Mouse (Mus musculus) gastrocnemius, postnatal 10 days (tissue): Measurements from ENCODE around the gene Mlh1. TPM values are rescaled to one million over a fixed set of nuclear protein-coding genes. Genes with fewer than 3 reads are reported as not detected.

Experiments used
- DNase-seq: peaks from one replicate; pipeline ENCODE4 v3.0.0; 2021; ENCODE audit warnings: mixed read lengths
- total RNA-seq, 2 experiments: library from RNA; stranded (reverse); gene quantifications; 2 replicates each; pipeline ENCODE4 v1.2.3; 2021

The Mlh1 gene
- total RNA-seq, 2 experiments from 2014 or later, result 11.1 to 17.8 TPM

DNA sequence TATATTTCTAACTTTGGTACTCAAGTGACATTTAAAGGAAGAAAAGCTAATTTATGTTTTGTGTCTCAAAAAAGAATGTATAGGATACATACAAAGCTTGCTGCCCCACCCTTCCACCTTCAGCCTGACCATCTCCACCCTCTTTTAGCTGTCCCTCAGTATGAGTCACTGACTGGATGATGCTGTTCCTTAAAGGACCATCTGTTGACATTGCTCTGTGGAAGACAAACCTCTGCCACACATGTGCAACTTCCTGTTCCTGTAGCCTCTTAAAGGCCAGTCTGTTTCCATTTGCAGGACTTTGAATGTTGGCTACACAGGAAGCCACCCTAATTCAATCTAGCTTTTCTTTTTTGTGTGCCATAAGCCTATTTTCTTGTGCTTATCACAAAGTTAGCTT is 55.2 kb downstream of the Mlh1 start:
- no peak for DNase-seq

DNA sequence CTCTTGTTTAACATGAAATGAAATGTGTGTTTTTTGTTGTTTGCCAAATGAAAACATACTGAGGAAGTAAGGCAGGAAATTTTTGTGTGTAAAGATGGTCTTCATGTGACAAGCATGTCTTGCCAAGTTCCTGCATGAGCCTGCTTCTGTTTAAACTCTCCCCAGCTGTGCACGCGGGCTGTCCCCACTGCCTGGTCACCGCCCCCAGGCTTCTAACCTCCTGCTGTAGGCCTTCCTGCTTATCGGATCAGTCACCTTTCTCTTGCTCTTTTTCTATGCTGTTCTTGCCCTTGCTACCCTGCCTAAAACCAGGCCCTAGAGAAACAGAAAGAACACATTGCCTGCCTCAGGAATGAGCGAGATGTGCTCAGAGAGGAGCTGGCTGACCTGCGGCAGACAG is 58.1 kb downstream of the Mlh1 start:
- DNase-seq, result no peak

DNA sequence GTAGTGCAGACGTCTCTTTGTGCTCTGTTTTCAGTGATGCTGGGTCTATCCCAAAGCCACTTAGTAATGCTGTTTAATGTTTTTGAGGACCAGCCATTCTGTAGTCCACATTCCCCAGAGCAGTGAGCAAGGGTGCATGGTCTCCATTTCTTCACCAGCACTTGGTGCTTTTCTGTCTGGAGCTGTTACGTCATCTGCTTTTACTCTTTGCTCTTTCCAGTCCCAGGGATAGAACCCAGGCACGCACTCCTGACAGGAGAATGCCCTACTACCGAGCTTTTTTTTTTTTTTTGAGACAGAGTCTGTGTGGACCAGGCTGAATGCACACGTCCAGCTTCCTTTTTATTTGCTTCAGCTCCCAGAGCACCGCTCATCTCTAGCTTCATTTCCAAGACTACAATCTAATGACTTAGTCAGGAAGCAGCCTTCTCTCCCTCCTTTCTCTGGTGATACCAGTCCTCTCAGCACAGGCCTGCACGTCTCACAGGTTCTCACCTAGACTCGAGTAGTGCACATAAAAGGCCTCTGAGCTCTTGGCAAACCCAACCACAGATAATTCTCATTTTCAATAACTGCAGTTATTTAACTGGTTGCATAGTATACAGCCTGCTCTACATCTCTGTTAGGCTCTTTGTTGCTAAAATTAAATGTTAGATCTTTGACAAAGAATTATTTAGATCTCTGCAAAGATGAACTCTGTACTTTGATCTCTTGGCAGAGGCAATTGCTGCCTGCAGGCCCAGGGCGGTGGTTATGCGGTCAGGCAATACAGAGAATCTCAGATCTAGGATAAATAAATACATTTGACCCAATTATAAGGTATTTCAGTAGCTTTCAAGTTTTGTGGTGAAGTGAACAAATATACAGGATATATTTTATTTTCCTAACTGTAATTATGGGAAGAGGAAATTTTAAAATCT is 60.2 kb downstream of the Mlh1 start:
- no peak for DNase-seq

DNA sequence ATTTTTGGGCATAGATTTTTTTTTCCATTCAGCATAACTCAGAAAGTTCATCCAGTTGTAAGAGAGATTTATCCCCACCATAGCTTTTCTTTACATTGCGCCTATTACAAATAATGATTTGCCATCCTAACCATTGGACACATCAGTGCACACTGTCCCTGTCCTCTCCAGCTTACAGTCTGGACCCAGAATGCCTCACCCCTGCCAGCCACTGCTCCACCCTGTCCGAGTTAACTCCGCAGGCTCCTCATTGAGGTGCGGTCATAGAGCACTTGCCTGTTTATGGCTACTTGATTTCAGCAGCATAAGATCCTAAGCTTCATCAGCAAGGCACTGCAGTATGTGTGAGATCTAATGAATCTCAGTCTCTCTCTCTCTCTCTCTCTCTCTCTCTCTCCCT is 61.2 kb downstream of the Mlh1 start:
- no peak for DNase-seq

DNA sequence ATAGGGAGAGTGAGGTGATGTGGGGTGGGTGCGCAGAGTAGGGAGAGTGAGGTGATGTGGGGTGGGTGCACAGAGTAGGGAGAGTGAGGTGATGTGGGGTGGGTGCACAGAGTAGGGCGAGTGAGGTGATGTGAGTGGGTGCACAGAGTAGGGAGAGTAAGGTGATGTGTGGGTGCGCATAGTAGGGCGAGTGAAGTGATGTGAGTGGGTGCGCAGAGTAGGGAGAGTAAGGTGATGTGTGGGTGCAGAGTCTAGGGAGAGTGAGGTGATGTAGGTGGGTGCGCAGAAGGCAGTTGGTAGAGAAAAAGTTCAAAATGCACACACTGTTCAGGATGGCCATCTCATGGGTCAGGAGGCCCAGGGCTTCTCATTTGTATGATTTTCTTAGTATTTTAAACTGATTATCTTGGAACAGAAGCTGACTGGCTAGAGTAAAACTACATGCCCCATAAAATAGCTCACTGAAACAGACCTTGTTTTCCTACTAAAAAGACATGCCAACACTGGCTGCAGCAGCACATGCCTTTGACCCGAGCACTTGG is 62.4 kb downstream of the Mlh1 start:
- no peak for DNase-seq

DNA sequence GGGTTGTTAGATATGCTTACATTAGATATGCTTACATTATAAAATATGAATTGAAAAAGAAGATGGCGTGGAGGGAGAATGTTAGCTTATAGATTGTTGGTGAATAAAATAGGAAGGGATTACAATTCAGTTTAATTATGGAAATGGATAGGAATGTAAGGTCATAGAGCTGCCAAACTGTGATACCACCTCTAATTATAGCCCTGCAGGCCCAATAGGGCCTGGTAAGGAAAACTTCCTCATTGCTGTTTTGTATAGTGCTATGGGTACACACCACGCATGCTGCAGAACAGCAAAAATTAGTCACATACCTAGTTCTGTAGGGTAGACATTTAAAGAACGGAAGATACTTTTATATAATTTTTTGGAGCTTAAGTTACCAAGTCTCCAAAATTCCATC is 63.4 kb downstream of the Mlh1 start:
- DNase-seq, result no peak

DNA sequence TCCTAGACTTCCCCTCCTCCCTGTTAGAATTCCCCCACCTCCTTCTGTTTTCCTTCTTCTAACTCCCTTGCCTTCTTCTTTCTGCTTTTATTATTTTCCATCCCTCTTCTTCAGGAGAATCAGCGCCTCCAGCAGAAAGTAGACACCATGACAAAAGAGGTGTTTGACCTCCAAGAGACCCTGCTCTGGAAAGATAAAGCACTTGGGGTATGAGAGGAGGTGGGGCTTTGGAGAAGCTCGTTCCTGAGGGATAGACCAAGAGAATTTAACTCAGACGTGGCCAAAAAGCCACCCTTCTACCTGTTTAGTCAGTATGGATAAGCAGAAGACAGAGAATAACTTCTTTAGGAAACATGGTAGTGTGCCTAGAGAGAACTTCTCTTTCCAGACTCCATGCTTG is 63.9 kb downstream of the Mlh1 start:
- DNase-seq, result no peak

DNA sequence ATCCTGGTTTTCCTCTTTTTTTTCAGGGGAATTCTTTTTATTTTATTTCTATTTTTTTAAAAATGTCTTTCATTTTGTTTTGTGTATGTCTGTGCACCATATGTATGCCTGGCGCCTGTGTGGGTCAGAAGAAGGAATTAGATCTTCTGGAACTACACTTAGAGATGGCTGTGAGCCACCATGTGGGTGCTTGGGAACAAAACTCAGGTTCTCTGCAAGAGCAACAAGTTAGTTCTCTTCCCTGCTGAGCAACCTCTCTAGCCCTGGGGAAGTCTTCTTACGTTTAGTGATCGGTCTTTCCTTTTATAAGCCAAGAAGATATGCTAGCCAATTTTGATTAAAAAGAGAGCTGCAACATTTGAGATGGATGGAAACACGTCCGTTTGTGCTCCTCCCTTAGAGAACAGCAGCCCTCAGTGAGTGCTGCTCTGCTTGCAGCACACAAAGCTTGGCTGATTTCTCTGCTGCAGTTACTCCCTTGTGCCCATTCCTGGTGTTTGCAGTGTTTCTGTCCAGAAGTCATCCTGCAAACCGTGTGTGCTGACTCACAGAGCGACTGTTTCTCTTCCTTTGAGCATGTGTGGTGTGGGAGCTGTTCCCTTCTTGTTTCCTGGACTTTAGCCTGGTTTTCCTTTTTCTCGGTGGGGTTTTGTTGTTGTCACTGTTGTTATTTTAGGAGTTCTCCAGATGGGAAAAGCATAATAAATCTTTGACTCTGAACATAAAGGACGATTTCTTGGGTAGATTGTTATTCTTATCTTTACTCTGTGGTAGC is 66.8 kb downstream of the Mlh1 start:
- DNase-seq, result no peak

DNA sequence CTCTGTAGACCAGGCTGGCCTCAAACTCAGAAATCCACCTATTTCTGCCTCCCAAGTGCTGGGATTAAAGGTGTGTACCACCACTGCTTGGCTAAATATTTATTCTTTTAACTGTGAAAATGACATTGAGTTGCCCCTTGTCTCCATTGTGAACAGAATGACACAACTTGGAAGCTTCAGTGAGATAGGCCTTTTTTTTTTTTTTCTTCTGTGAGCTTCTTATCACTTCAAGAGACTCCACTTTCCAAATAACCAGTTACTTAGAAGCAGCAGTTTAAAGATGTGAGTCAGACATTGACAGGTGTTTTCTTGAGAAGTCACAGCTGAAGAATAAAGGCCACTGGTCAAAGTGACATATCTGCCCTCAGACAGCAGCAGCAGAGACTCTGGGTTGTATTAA is 71.4 kb downstream of the Mlh1 start:
- DNase-seq, result no peak

DNA sequence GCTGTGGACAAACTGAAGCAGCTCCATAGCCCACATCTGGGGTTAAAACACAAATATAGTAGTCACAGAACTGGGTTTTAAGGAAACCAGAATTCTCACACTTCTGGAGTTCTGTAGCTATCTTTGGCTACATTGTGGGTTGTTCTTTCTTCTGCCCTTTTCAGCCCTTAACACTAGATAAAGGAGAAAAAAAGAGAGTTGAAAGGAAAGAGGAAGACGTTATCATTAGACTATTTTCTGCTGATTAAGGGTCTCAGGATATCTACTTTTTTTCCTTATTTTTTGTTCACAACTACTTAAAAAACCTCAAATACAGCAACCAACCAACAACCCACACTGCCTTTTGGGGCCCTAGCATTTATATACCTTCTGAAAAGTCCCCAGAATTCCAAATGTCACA is 73.3 kb downstream of the Mlh1 start:
- no peak for DNase-seq

DNA sequence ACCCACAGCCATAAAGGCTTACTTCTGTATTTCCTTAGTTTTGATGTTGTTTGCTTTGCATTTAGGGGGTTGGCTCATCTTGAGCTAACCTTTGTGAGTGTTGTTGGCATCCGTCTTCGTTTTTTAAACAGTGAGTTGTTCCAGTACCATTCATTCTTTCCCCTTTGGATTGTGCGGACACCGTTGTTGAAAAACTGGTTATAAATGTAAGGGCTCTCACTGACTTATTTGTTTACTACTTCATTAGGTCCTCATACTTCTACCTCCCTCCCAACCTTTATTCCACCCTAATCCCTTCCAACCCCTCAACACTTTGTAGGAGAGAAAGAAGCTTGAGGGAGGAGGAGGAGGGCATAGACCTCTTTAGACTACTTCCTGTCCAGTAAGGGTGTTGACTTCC is 73.9 kb downstream of the Mlh1 start:
- no peak for DNase-seq

DNA sequence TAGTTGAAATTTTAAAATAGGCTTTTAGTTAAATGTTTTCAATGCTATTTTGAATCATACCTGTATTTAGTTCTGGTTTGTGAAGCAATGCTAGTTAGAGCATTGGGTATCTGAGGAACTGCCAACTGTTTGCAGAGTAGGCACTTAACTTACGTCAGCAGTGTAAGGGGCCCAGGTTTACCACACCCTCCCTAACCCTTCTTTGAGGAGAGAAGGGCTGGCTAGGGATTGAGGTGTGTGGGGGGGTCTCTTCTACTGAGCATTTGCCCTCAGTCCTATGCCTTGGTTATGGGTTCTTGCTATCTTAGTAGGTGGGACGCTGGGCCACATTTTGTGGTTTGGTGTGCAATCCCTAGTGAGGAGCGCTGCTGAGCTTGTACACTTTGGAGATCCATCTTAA is 74.5 kb downstream of the Mlh1 start:
- DNase-seq, result no peak

DNA sequence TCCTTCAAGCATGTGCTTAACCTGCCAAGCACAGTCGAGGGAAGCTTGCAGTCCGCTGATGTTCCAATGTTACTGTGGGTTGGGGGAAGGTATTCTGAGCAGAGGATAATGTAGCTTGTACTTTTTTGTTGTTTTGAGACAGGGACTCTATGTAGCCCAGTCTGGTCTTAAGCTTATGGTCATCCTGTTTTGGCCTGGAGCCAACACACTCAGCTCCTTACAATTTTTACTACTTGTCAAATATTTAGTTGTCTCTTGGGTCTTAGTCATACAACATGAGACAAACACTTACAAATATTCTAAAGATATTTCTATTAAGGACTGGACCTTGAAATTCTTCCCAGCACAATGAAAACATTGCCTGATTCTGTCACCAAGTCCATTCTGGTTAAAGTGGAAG is 78.4 kb downstream of the Mlh1 start:
- DNase-seq, result no peak

DNA sequence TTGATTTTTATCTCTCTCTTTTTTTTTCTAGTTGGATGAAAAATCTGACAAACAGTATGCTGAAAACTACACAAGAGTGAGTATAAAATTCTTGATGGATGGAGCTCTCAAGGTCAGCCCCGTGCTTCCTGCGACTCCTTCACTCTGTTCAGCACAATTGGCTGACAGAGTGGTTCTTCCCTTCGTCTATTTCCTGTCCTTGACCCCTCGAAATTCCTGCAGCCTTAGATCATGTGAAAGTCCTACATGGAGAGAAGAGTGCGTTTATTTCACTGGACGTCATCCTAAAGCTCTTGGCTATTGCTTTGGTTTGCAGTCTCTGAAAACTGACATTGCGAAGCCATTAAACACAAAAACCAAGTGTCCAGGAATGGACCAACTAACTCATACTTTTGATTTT is 82.9 kb downstream of the Mlh1 start:
- no peak for DNase-seq

DNA sequence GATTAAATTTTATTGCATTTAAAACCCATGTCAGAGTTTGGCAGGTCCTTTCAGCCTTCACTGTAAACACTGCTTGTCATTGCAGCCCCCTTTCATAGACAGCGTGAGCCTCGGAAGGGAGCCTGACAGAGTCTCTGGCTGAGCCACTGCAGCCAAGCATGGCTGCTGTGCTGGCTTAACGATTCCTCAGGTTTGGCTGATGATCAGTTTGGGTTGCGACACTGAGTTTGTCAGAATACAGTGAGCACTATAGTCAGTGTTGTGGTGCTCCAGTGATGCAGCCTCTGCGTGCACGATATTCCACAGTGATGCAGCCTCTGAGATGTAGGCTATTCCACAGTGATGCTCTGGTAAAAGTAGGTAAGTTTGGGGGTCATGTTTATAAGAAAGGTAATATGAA is 84.7 kb downstream of the Mlh1 start:
- DNase-seq, result no peak

DNA sequence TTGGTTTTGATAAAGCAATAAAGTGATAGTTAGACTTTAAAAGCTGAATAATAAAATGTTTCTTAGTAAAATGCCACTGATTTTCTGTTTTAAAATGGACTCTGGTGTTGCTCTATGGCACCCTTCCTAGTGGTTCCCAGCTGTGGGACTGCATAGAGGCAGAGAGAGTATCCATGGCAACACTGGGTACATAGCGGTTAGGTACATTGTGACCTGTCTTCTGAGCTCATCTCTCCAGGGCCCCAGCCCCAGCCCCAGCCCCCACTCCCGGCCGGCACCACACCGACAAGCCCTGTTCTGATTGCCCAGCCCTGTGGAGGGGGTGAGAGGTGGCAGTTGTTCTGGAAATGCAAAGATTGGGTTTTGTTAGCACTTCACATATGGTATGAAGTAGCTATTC is 86.7 kb downstream of the Mlh1 start:
- DNase-seq, result no peak

DNA sequence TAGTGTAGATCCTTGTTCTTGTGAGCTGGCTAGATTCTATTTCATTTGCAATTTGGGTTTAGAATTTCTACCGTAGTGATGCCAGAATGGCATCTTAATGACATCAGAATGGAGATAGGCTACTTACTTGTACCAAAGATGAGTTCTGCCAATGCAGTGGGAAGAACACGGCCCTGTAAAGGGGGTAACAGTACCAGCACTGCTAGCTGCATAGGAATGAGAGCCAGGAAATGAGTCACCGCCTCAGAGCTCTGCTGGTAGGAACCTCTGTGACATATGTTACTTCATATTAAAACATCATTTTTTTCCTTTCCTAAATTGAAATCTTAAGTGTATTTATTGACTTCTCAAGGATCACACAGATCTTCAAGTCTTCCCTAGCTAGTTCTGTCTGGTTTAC is 89.4 kb downstream of the Mlh1 start:
- no peak for DNase-seq

DNA sequence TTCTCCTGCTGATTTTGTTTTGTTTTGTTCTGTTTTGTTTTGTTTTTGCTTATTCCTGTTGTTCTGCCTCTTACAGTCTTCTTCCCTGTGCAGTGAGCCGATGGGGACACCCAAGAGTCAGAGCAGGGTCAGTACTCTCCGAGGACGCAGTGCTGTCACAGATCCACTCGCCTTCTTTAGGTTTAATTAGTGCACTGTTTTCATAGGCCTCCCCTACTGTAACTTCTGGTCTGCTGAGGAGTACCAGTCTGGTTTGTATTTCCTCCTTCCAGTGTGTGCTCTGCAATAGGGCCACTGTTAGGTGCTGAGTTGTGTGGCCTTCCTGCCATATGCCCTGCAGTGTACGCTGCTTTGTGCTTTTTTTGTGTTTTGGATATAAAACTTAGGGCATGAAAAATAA is 92.6 kb downstream of the Mlh1 start:
- DNase-seq, result no peak

Other genes starting within 250 kb of the Mlh1 start
- gene Ccrl2, start 214.3 kb downstream of the Mlh1 start, total RNA-seq, result 1 to 10 TPM; 4.7 to 4.8 TPM
- gene Lrrfip2, start 154.2 kb downstream of the Mlh1 start, total RNA-seq, result 10 to 100 TPM; 72.3 to 80.8 TPM
- gene Epm2aip1, start 138 bp upstream of the Mlh1 start, total RNA-seq, result 10 to 100 TPM; 26.8 to 29.9 TPM
- under 1 TPM; 0.49 to 0.52 TPM for gene Trank1, start 39.9 kb upstream of the Mlh1 start, total RNA-seq
- gene Dclk3, start 167.3 kb upstream of the Mlh1 start, total RNA-seq, result 1 to 10 TPM; 1.2 to 1.4 TPM